Mouse (Mus musculus) kidney, adult 2 months (tissue): ENCODE measurements around the gene Tpp2.

Source experiments
- CTCF ChIP-seq: fragments of 200-500 bp; conservative IDR thresholded peaks from 2 replicates; pipeline ENCODE4 v1.5.1; 2011; ENCODE audit warnings: low read depth, mild to moderate bottlenecking, control low read depth, low read length, moderate library complexity, mixed read lengths; ENCODE audit not compliant: insufficient read depth, insufficient read length
- POLR2A ChIP-seq: fragments of 200-500 bp; IDR thresholded peaks from one replicate; pipeline ENCODE4 v1.6.1; 2011; ENCODE audit warnings: low read depth, low read length, control low read depth

DNA sequence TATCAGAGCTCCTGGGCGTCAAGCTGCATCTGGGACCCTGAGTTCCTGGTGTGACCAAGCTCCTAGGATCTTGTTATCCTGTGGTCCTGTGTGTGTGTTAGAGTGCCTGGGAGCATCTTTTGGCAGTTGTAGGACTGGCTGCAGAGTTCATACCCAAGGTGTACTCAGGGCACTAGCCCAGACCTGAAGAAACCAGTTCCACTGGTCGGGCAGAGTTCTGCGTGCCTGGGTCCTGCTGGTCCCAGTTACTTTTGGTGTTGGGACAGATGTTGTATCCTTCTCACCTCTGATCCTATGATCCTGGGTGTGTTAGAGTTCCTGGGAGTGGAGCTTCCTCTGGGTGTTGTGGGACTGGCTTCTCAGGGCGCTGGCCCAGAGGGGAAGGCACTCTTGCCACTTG is 30.9 kb downstream of the Tpp2 start:
- TF ChIP-seq POLR2A (no peak), CTCF (no peak)
